Mouse (Mus musculus): ENCODE measurements around the gene Gadd45b. TPM values are rescaled to one million over a fixed set of nuclear protein-coding genes. Genes with fewer than 3 reads are reported as not detected.

Gene Gadd45b
- polyA plus RNA-seq, 1 experiment from 2014 or later: 5.0 TPM

- H3K4me1 ChIP-seq (ENCODE audit: control insufficient read depth, low read depth, low read length): peaks cover 3% of the 10 kb centered on the region
- no peak overlapping the region for H3K9ac ChIP-seq (ENCODE audit: low read depth, low read length)
- H3K9me3 ChIP-seq (replicated peaks; ENCODE audit: control insufficient read depth, low read length): no peaks in the 10 kb centered on the region
- 58% methylated on average over 1 of the region's 1 CpGs for WGBS (ENCODE audit: insufficient replicate concordance)
- H3K4me2 ChIP-seq (ENCODE audit: low read depth, low read length): no peak overlapping the region
- H3K27me3 ChIP-seq (ENCODE audit: control insufficient read depth, insufficient read depth, low read depth, low read length): no peaks in the 10 kb centered on the region
- ATAC-seq (ENCODE audit: low read depth): no peak
- no peak overlapping the region for H3K4me3 ChIP-seq (ENCODE audit: low read depth, low read length)
- no peaks in the 10 kb centered on the region for H3K36me3 ChIP-seq (ENCODE audit: control insufficient read depth, insufficient read depth)
- H3K27ac ChIP-seq (ENCODE audit: low read length): no peak overlapping the region
Measured at GRCm38 (mm10) chr10:80973722-80974121, 43.8 kb downstream of the Gadd45b start.

- no peak overlapping the region for H3K4me3 ChIP-seq (ENCODE audit: low read depth, low read length)
- peak; percentile 64; the same call in 1 of the 2 replicates for ATAC-seq (ENCODE audit: low read depth)
- 73% methylated on average over 11 of the region's 11 CpGs for WGBS (ENCODE audit: insufficient replicate concordance)
Measured at GRCm38 (mm10) chr10:80975478-80975877, 45.6 kb downstream of the Gadd45b start.

GRCm38 (mm10) chr10:80981564-80982112 is 51.8 kb downstream of the Gadd45b start:
- no peaks in the 10 kb centered on the region for H3K9me3 ChIP-seq (replicated peaks; ENCODE audit: control insufficient read depth, low read length)
- no peak for ATAC-seq (ENCODE audit: low read depth)
- H3K4me1 ChIP-seq (ENCODE audit: control insufficient read depth, low read depth, low read length): peaks cover 3% of the 10 kb centered on the region
- H3K36me3 ChIP-seq (ENCODE audit: control insufficient read depth, insufficient read depth): no peaks in the 10 kb centered on the region
- H3K9ac ChIP-seq (ENCODE audit: low read depth, low read length): no peak overlapping the region
- peaks cover 18% of the 10 kb centered on the region for H3K27me3 ChIP-seq (ENCODE audit: control insufficient read depth, insufficient read depth, low read depth, low read length)
- no peak overlapping the region for H3K4me3 ChIP-seq (ENCODE audit: low read depth, low read length)
- no peak overlapping the region for H3K4me2 ChIP-seq (ENCODE audit: low read depth, low read length)
- no peak overlapping the region for H3K27ac ChIP-seq (ENCODE audit: low read length)
- 32% methylated on average over 7 of the region's 7 CpGs for WGBS (ENCODE audit: insufficient replicate concordance)

More at GRCm38 (mm10) chr10:80975478-80975877, 45.6 kb downstream of the Gadd45b start:
- no peaks in the 10 kb centered on the region for H3K27me3 ChIP-seq (ENCODE audit: control insufficient read depth, insufficient read depth, low read depth, low read length)
- H3K4me1 ChIP-seq (ENCODE audit: control insufficient read depth, low read depth, low read length): peaks cover 3% of the 10 kb centered on the region
- no peak overlapping the region for H3K4me2 ChIP-seq (ENCODE audit: low read depth, low read length)
- H3K9ac ChIP-seq (ENCODE audit: low read depth, low read length): no peak overlapping the region
- H3K36me3 ChIP-seq (ENCODE audit: control insufficient read depth, insufficient read depth): no peaks in the 10 kb centered on the region
- H3K9me3 ChIP-seq (replicated peaks; ENCODE audit: control insufficient read depth, low read length): no peaks in the 10 kb centered on the region
- no peak overlapping the region for H3K27ac ChIP-seq (ENCODE audit: low read length)

Other genes starting within 250 kb of the Gadd45b start
- gene Mob3a, start 228.1 kb upstream of the Gadd45b start, polyA plus RNA-seq (2015; fragmentation: Nextera tagmentation; extraction: Ambion mirVana): 26.1 and 27.4 TPM in 2 replicates
- 9.3 and 10.4 TPM in 2 replicates for gene Izumo4, start 227.9 kb upstream of the Gadd45b start, polyA plus RNA-seq (2015; fragmentation: Nextera tagmentation; extraction: Ambion mirVana)
- gene Ap3d1, start 187.8 kb upstream of the Gadd45b start, polyA plus RNA-seq (2015; fragmentation: Nextera tagmentation; extraction: Ambion mirVana): 20.9 and 21.2 TPM in 2 replicates
- gene Dot1l, start 174.9 kb upstream of the Gadd45b start, polyA plus RNA-seq (2015; fragmentation: Nextera tagmentation; extraction: Ambion mirVana): 6.0 and 7.5 TPM in 2 replicates
- gene Sf3a2, start 131.9 kb upstream of the Gadd45b start, polyA plus RNA-seq (2015; fragmentation: Nextera tagmentation; extraction: Ambion mirVana): 23.4 and 30.1 TPM in 2 replicates
- gene Plekhj1, start 131.4 kb upstream of the Gadd45b start, polyA plus RNA-seq (2015; fragmentation: Nextera tagmentation; extraction: Ambion mirVana): 61.4 and 64.7 TPM in 2 replicates
- gene Amh, start 124.8 kb upstream of the Gadd45b start, polyA plus RNA-seq (2015; fragmentation: Nextera tagmentation; extraction: Ambion mirVana): 0.08 TPM in 1 of 2 replicates, not detected in the other
- 0.54 and 1.2 TPM in 2 replicates for gene Jsrp1, start 116.6 kb upstream of the Gadd45b start, polyA plus RNA-seq (2015; fragmentation: Nextera tagmentation; extraction: Ambion mirVana)
- gene Oaz1, start 103.4 kb upstream of the Gadd45b start, polyA plus RNA-seq (2015; fragmentation: Nextera tagmentation; extraction: Ambion mirVana): 1,363 and 1,382 TPM in 2 replicates
- gene Lingo3, start 86.0 kb upstream of the Gadd45b start, polyA plus RNA-seq (2015; fragmentation: Nextera tagmentation; extraction: Ambion mirVana): not detected in 2 replicates
- gene Lsm7, start 74.9 kb upstream of the Gadd45b start, polyA plus RNA-seq (2015; fragmentation: Nextera tagmentation; extraction: Ambion mirVana): 92.5 and 108 TPM in 2 replicates
- 60.4 and 65.3 TPM in 2 replicates for gene Sppl2b, start 74.8 kb upstream of the Gadd45b start, polyA plus RNA-seq (2015; fragmentation: Nextera tagmentation; extraction: Ambion mirVana)
- 0.04 TPM in 1 of 2 replicates, not detected in the other for gene Tmprss9, start 58.2 kb upstream of the Gadd45b start, polyA plus RNA-seq (2015; fragmentation: Nextera tagmentation; extraction: Ambion mirVana)
- 151 and 160 TPM in 2 replicates for gene Timm13, start 29.1 kb upstream of the Gadd45b start, polyA plus RNA-seq (2015; fragmentation: Nextera tagmentation; extraction: Ambion mirVana)
- gene Lmnb2, start 11.8 kb upstream of the Gadd45b start, polyA plus RNA-seq (2015; fragmentation: Nextera tagmentation; extraction: Ambion mirVana): 10.3 TPM in 2 replicates
- gene Gng7, start 84.9 kb downstream of the Gadd45b start, polyA plus RNA-seq (2015; fragmentation: Nextera tagmentation; extraction: Ambion mirVana): 0.36 and 0.44 TPM in 2 replicates
- not detected in 2 replicates for gene Diras1, start 95.6 kb downstream of the Gadd45b start, polyA plus RNA-seq (2015; fragmentation: Nextera tagmentation; extraction: Ambion mirVana)
- 5.5 TPM in 2 replicates for gene Slc39a3, start 107.4 kb downstream of the Gadd45b start, polyA plus RNA-seq (2015; fragmentation: Nextera tagmentation; extraction: Ambion mirVana)
- gene Sgta, start 130.1 kb downstream of the Gadd45b start, polyA plus RNA-seq (2015; fragmentation: Nextera tagmentation; extraction: Ambion mirVana): 55.3 and 57.3 TPM in 2 replicates
- 15.5 and 16.6 TPM in 2 replicates for gene Thop1, start 140.0 kb downstream of the Gadd45b start, polyA plus RNA-seq (2015; fragmentation: Nextera tagmentation; extraction: Ambion mirVana)
- gene Creb3l3, start 168.8 kb downstream of the Gadd45b start, polyA plus RNA-seq (2015; fragmentation: Nextera tagmentation; extraction: Ambion mirVana): 39.9 and 45.9 TPM in 2 replicates
- gene Map2k2, start 175.8 kb downstream of the Gadd45b start, polyA plus RNA-seq (2015; fragmentation: Nextera tagmentation; extraction: Ambion mirVana): 93.8 and 100 TPM in 2 replicates
- gene Zbtb7a, start 205.1 kb downstream of the Gadd45b start, polyA plus RNA-seq (2015; fragmentation: Nextera tagmentation; extraction: Ambion mirVana): 30.0 and 35.0 TPM in 2 replicates
- gene Pias4, start 237.8 kb downstream of the Gadd45b start, polyA plus RNA-seq (2015; fragmentation: Nextera tagmentation; extraction: Ambion mirVana): 21.8 and 22.1 TPM in 2 replicates
- gene Eef2, start 246.6 kb downstream of the Gadd45b start, polyA plus RNA-seq (2015; fragmentation: Nextera tagmentation; extraction: Ambion mirVana): 266 and 282 TPM in 2 replicates

Measured in liver, embryonic 16.5 days (tissue).